Mouse (Mus musculus): ENCODE measurements around the gene Gpnmb.

Gpnmb gene

GRCm38 (mm10) chr6:49096933-49097461, 60.7 kb downstream of the Gpnmb start:
- no peak for DNase-seq (ENCODE audit: extremely low read depth, low read depth)

- no peak for DNase-seq (ENCODE audit: extremely low read depth, low read depth)
Observed at GRCm38 (mm10) chr6:49097596-49098110, 61.3 kb downstream of the Gpnmb start.

GRCm38 (mm10) chr6:49099086-49099485, 62.7 kb downstream of the Gpnmb start:
- DNase-seq (ENCODE audit: extremely low read depth, low read depth) = no peak

- DNase-seq (ENCODE audit: extremely low read depth, low read depth) = no peak
Observed at GRCm38 (mm10) chr6:49106746-49107500, 70.6 kb downstream of the Gpnmb start.

GRCm38 (mm10) chr6:49109196-49109595, 72.8 kb downstream of the Gpnmb start:
- DNase-seq (ENCODE audit: extremely low read depth, low read depth) = no peak

GRCm38 (mm10) chr6:49113895-49114294, 77.5 kb downstream of the Gpnmb start:
- DNase-seq (ENCODE audit: extremely low read depth, low read depth) = no peak

- DNase-seq (ENCODE audit: extremely low read depth, low read depth) = no peak
Observed at GRCm38 (mm10) chr6:49114457-49114856, 78.1 kb downstream of the Gpnmb start.

DNA sequence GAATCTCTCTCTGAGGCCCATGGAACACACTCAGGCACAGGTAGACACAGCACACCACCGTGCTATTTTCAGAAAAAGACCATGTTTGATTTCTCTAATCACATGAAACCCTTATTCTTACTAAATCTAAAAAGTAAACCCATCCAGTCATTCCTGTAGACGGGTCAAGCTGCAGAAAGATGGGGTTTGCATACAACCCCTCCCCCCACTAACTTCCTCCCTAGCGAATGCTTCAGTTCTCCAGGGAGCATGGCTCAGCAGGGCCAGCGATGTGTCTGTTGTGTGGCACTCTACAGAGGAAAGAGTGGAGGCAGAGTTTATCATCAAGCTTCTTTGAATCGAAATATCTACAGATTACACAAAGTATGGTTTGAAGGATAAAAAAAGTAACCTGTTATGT, 79.2 kb downstream of the Gpnmb start:
- DNase-seq (ENCODE audit: extremely low read depth, low read depth) = no peak

DNA sequence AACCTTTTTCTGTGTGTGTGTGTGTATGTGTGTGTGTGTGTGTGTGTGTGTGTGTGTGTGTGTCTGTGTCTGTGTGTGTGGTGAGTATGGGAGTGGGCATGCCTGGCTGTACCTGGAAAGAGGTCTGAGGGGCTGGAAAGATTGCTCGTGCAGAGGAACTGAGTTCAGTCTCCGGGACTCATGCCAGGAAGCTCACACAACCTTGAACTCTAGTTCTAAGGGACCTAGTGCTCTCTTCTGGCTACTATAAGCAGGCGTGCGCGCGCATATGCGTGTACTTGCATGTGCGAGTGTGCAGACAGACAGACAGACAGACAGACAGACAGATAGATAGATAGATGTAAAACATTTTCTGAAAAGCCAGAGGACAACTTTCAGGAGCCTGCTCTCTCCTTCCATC, 79.9 kb downstream of the Gpnmb start:
- DNase-seq (ENCODE audit: extremely low read depth, low read depth) = no peak

GRCm38 (mm10) chr6:49118446-49118845, 82.1 kb downstream of the Gpnmb start:
- DNase-seq (ENCODE audit: extremely low read depth, low read depth) = no peak

DNA sequence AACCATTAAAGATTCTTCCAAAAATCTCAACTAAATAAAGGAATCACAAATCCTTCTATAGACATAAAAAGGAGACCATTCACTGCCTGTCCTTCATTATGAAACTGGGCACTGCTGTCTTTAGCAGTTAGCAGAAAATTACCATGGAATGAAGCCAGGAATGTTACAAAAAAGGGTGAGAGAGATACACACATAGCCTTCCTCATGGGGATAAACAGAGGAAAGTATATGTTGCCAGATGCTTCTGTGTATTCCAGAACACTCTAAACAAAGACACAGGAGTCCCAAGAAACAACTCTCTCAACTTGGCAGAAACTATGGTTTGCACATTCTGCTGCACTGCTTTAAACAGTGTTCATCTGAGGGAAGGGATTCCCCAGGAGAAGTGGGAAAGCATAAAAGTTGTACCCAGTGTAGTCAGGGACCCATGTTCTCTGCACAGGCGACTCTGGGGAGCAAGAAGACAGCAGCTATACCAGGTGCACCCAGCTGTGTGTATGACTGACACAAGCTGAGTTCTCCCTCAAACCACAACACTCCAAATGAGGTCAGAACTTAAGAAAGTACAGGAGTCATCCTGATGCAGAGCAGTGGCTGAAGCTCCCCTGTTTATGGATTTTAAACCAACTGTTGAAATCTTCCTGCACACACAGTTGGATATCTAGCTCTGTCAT, 83.3 kb downstream of the Gpnmb start:
- DNase-seq (ENCODE audit: extremely low read depth, low read depth) = no peak

GRCm38 (mm10) chr6:49120370-49120769, 84.0 kb downstream of the Gpnmb start:
- DNase-seq (ENCODE audit: extremely low read depth, low read depth) = no peak

All from MEL-GATA-1-ER (cell line).